Mouse (Mus musculus): ENCODE measurements around the gene Runx1. TPM values are rescaled to one million over a fixed set of nuclear protein-coding genes. Genes with fewer than 3 reads are reported as not detected.

The Runx1 gene
- 2.3 and 2.7 TPM in 2 replicates for polyA plus RNA-seq (2016; fragmentation: Nextera tagmentation; extraction: Ambion mirVana)

DNA sequence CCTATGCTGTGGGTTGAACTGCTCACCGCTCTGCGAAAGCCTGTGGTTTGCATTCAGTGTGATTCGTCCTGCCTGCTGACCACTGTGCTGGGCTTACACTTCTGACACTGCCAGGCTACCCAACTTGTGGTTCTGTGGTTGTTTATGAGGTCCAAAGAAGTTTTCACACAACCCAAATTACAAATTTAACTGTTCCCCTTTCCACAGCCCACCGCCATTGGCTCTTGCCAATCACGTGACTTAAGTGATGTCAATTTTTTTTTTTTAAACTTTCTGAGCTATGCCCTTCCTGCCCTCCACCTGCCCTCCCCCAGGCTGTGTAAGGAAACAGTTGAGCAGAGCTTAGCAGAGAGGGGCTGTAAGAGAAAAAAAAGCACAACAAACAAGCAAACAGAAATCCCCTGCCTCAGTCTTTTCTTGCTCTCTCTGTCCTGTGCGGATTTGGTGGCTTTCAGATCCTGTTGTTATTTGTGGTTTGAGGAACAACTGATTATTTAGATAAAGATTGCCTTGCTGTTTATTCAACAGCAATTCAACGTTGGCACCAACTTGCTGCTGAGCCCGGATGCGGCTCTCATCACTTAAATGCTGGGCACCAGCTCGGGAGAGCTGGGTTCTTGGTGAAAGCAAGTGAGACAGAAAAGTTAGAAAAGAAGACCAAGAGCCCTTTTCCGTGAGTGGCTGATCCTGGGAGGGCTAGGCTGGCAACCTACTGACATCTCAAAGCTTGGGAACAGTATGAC, at the start of gene Runx1:
Gene Runx1 (minus strand): TSS at position 242 of the 743 bp plus-strand sequence.
- WGBS, result 88% methylated on average over 11 of the region's 11 CpGs
- peaks cover 19% of the 10 kb centered on the region for H3K4me1 ChIP-seq
- H3K9ac ChIP-seq, result no peak within 1 kb of the TSS
- H3K36me3 ChIP-seq (replicated peaks), result no peaks in the 10 kb centered on the region
- no peak for ATAC-seq (ENCODE audit: low FRiP score)
- H3K9me3 ChIP-seq, result no peaks in the 10 kb centered on the region
- no peaks in the 10 kb centered on the region for H3K27me3 ChIP-seq
- no peak within 1 kb of the TSS for H3K4me3 ChIP-seq (replicated peaks)
- no peak within 1 kb of the TSS for H3K4me2 ChIP-seq
- no peak within 1 kb of the TSS for H3K27ac ChIP-seq

DNA sequence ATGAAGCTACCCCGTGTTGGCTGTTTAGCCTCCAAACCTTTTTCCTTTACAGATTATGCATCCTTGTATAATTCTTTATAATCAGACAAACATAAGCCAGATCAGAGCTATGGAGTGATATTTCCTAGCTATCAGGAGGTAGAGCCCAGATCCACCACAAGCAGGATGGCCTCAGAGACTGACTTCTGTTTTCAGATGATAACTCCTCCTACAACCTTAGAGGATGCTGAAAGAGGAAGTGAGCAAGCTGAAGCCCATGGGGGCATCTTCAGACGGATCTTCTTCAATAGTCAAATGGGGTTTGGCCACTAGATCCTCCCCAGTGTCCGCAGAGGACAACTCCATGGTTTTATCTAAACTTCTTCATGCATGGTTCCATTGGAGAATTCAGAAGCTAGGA, 48.1 kb upstream of the Runx1 start:
- WGBS, result 81% methylated on average over 3 of the region's 3 CpGs
- Histone ChIP-seq H3K9ac (no peak overlapping the region), H3K9me3 (0 out of 2 replicates have a peak, but pooled peaks cover 3% of the 10 kb centered on the region), H3K4me1 (no peaks in the 10 kb centered on the region), H3K27ac (no peak overlapping the region), H3K27me3 (no peaks in the 10 kb centered on the region), H3K4me2 (no peak overlapping the region), H3K4me3 (replicated peaks) (no peak overlapping the region), H3K36me3 (replicated peaks) (no peaks in the 10 kb centered on the region)
- ATAC-seq (ENCODE audit: low FRiP score), result no peak

DNA sequence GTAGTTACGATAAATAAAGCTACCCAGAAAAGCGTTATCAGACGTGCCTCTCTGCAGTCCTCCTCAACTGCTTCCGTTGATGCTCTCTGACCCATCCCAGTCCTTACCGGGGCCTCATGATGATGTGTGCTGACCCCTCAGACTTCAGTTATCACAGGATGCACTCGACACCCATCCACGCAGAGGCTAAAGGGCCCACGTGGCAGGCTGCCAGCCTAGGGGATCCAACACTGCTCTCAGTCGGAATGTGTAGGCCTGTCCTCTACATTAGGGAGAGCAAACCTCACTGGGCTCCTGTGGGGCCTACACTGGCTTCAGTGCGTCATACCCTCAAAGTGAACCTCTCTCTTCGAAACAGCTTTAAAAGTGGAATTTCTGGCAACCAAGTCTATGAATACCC, 45.8 kb upstream of the Runx1 start:
- Histone ChIP-seq H3K36me3 (replicated peaks) (no peaks in the 10 kb centered on the region), H3K27ac (no peak overlapping the region), H3K27me3 (no peaks in the 10 kb centered on the region), H3K4me1 (no peaks in the 10 kb centered on the region), H3K4me3 (replicated peaks) (no peak overlapping the region), H3K4me2 (no peak overlapping the region), H3K9ac (no peak overlapping the region), H3K9me3 (0 out of 2 replicates have a peak, but pooled peaks cover 8% of the 10 kb centered on the region)
- no peak for ATAC-seq (ENCODE audit: low FRiP score)
- WGBS, result 88% methylated on average over 11 of the region's 11 CpGs

DNA sequence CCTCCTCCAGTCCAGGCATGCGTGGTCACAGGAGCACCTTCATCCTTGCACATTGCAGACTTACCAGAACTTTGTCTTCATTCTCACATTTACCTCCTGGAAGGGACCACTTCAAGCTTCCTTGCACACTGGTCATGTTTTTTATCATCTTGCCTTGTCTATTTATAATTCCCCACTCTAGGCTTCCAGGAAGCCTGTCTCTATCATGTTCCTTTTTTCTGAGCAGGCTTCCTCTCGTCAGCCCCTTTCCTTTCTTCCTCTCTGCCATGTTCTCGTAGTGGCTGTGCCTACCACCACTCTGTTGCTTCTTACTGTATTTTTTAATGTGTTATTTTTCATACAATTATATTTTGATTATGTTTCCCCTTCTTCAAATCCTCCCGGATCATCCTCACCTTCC, 42.6 kb upstream of the Runx1 start:
- no peaks in the 10 kb centered on the region for H3K27me3 ChIP-seq
- 95% methylated on average over 4 of the region's 4 CpGs for WGBS
- H3K9ac ChIP-seq, result no peak overlapping the region
- no peak overlapping the region for H3K27ac ChIP-seq
- H3K36me3 ChIP-seq (replicated peaks), result no peaks in the 10 kb centered on the region
- H3K4me1 ChIP-seq, result no peaks in the 10 kb centered on the region
- ATAC-seq (ENCODE audit: low FRiP score), result no peak
- H3K4me2 ChIP-seq, result no peak overlapping the region
- H3K9me3 ChIP-seq, result 0 out of 2 replicates have a peak, but pooled peaks cover 5% of the 10 kb centered on the region
- H3K4me3 ChIP-seq (replicated peaks), result no peak overlapping the region

DNA sequence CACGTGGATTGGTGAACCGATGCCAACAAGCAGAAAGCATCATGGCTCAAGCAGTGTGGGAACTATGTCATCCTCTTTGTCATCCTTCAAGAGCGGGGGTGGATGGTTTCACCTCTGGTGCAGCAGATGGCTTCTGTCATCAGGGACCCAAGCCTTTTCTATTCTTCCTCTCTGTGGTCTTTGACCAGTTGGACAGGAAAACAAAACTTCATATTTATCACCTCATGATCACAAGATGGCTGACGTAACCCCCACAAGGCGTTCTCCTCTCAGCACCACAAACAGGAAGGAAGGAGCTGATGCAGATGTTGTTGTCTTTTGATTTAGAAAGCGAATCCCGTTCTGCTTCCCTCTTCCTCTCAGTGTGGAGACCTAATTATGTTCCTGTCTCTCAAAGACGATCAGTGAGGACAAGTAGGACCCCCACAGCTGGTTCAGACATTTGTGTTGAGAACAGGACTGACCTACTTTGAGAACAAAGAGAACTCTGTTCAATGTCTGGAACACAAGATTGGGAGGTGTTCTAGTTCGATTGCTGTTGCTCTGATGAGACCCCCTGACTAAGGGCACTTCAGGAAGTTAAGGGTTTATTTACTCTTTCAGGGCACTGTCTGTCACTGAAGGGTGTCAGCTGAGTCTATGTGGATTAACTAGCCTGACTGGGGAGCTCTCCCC, 41.4 kb upstream of the Runx1 start:
- 80% methylated on average over 9 of the region's 9 CpGs for WGBS
- no peaks in the 10 kb centered on the region for H3K4me1 ChIP-seq
- H3K36me3 ChIP-seq (replicated peaks), result no peaks in the 10 kb centered on the region
- no peaks in the 10 kb centered on the region for H3K27me3 ChIP-seq
- no peak overlapping the region for H3K27ac ChIP-seq
- 0 out of 2 replicates have a peak, but pooled peaks cover 5% of the 10 kb centered on the region for H3K9me3 ChIP-seq
- no peak overlapping the region for H3K9ac ChIP-seq
- H3K4me2 ChIP-seq, result no peak overlapping the region
- ATAC-seq (ENCODE audit: low FRiP score), result no peak
- no peak overlapping the region for H3K4me3 ChIP-seq (replicated peaks)

DNA sequence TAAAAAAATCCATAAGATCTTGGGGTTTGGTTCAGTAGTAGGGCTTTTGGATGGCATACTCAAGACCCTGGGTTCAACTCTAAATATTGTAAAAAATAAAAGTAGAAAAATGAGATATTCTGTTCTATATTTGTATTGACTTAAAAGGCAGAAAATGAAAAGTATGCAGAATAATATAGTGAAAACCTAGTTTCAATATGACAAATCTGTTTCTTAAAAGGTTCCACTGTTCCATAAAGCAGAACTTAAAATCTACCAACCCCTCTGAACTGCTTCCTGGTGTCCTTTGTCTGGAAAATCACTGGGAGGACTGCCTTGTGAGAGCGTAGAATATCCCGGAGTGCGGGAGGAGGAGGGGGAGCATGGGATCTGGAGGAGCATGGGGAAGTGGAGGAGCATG, 39.4 kb upstream of the Runx1 start:
- Histone ChIP-seq H3K36me3 (replicated peaks) (no peaks in the 10 kb centered on the region), H3K27ac (no peak overlapping the region), H3K4me1 (no peaks in the 10 kb centered on the region), H3K4me2 (no peak overlapping the region), H3K27me3 (no peaks in the 10 kb centered on the region), H3K9me3 (0 out of 2 replicates have a peak, but pooled peaks cover 5% of the 10 kb centered on the region), H3K9ac (no peak overlapping the region), H3K4me3 (replicated peaks) (no peak overlapping the region)
- WGBS, result 90% methylated on average over 3 of the region's 3 CpGs
- ATAC-seq (ENCODE audit: low FRiP score), result no peak

DNA sequence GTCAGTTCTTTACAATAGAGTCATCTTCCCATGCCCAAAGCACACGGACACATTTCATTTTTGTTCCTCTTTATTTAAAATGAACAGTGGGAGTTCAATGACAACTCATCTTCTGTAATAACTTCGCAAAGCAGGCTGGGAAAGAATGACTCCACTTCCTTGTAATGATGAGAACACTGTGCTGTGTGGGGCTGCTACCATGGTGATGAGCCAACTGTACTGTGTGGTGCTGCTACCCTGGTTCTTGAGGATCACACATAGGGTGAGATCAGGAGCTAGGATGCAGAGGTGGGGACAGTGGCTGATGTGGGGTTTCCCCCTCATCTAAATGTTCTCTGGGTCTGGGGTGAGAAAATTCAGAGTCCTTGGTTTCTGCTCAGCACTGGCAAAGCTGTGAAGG, 38.2 kb upstream of the Runx1 start:
- no peaks in the 10 kb centered on the region for H3K4me1 ChIP-seq
- WGBS, result 88% methylated on average over 2 of the region's 2 CpGs
- H3K27ac ChIP-seq, result no peak overlapping the region
- H3K4me2 ChIP-seq, result no peak overlapping the region
- no peak overlapping the region for H3K9ac ChIP-seq
- H3K9me3 ChIP-seq, result 0 out of 2 replicates have a peak, but pooled peaks cover 5% of the 10 kb centered on the region
- no peak overlapping the region for H3K4me3 ChIP-seq (replicated peaks)
- no peaks in the 10 kb centered on the region for H3K27me3 ChIP-seq
- no peaks in the 10 kb centered on the region for H3K36me3 ChIP-seq (replicated peaks)
- ATAC-seq (ENCODE audit: low FRiP score), result no peak

DNA sequence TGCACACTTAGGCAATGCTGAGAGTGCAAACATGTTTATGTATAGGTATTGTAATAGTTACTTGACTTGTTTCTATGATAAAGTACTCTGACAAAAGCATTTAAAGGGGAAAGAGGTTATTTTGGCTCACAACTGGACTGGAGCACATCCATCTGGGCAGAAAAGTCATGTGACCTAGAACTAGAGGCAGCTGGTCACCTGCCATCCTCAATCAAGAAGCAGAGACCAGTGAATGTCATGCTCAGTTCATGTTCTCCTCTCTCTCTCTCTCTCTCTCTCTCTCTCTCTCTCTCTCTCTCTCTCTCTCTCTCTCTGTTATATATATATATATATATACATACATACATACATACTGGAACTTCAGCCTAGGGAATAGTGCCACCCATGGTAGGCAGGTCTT, 37.2 kb upstream of the Runx1 start:
- H3K9ac ChIP-seq, result no peak overlapping the region
- H3K4me1 ChIP-seq, result no peaks in the 10 kb centered on the region
- no peaks in the 10 kb centered on the region for H3K27me3 ChIP-seq
- H3K9me3 ChIP-seq, result 0 out of 2 replicates have a peak, but pooled peaks cover 5% of the 10 kb centered on the region
- H3K4me2 ChIP-seq, result no peak overlapping the region
- no peaks in the 10 kb centered on the region for H3K36me3 ChIP-seq (replicated peaks)
- H3K27ac ChIP-seq, result no peak overlapping the region
- no peak for ATAC-seq (ENCODE audit: low FRiP score)
- no peak overlapping the region for H3K4me3 ChIP-seq (replicated peaks)

DNA sequence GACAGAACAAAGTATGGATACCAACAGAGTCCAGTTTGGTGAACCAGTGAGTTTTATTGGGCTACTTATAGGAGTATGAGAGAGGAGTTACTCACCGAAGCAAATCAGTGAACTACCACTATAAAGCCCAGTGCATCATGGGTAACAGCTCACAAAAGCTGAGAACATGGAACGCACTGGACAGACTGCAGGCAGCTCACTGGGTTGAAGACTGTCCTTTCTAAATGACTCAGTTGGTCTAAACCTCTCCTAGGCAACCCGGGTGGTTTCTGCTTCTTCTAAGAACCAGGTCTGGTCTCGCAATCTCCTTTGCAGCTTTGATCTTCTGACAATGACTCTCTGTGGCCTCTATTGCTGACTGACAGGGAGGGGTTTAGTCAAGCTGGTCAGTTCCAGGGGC, 36.5 kb upstream of the Runx1 start:
- Histone ChIP-seq H3K27ac (no peak overlapping the region), H3K4me1 (no peaks in the 10 kb centered on the region), H3K36me3 (replicated peaks) (no peaks in the 10 kb centered on the region), H3K4me2 (no peak overlapping the region), H3K9me3 (no peaks in the 10 kb centered on the region), H3K9ac (no peak overlapping the region), H3K4me3 (replicated peaks) (no peak overlapping the region), H3K27me3 (no peaks in the 10 kb centered on the region)
- WGBS, result 84% methylated on average over 4 of the region's 4 CpGs
- no peak for ATAC-seq (ENCODE audit: low FRiP score)

DNA sequence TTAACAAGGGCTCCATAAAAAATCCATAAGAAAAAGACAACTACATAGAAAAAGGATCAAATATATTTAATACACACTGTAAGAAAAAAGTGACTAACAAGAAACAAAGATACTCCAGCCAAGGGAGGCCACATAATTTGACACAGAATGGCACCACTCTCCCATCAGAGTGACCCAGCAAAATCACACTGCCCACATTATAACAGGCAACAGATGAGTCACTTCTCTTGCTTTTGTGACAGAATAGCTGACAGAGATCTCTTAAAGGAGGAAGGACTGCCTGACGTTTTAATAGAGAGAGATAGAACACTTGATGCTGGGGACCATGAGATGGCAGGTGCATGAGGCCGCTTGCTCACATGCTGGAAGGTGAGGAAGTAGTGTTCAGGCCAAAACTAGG, 35.6 kb upstream of the Runx1 start:
- 83% methylated on average over 2 of the region's 2 CpGs for WGBS
- ATAC-seq (ENCODE audit: low FRiP score), result no peak
- Histone ChIP-seq H3K4me1 (no peaks in the 10 kb centered on the region), H3K27me3 (no peaks in the 10 kb centered on the region), H3K9ac (no peak overlapping the region), H3K4me2 (no peak overlapping the region), H3K4me3 (replicated peaks) (no peak overlapping the region), H3K9me3 (no peaks in the 10 kb centered on the region), H3K27ac (no peak overlapping the region), H3K36me3 (replicated peaks) (no peaks in the 10 kb centered on the region)

DNA sequence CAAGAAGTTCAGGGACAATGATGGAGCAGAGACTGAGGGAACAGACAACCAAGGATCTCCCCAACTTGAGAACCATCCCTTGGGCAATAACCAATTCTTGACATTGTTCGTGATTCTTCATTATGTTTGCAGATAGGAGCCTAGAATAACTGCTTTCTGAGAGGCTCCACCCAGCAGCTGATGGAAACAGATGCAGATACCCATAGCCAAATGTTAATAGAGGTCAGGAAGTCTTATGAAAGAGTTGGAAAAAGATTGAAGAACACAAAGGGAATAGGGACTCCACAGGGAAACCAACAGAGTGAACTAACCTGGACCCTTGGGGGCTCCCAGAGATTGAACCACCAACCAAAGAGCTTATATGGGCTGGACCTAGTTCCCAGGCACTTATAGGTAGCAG, 34.7 kb upstream of the Runx1 start:
- Histone ChIP-seq H3K4me2 (no peak overlapping the region), H3K36me3 (replicated peaks) (no peaks in the 10 kb centered on the region), H3K9me3 (no peaks in the 10 kb centered on the region), H3K9ac (no peak overlapping the region), H3K4me3 (replicated peaks) (no peak overlapping the region), H3K4me1 (no peaks in the 10 kb centered on the region), H3K27me3 (no peaks in the 10 kb centered on the region), H3K27ac (no peak overlapping the region)
- no peak for ATAC-seq (ENCODE audit: low FRiP score)
- 83% methylated on average over 1 of the region's 1 CpGs for WGBS

DNA sequence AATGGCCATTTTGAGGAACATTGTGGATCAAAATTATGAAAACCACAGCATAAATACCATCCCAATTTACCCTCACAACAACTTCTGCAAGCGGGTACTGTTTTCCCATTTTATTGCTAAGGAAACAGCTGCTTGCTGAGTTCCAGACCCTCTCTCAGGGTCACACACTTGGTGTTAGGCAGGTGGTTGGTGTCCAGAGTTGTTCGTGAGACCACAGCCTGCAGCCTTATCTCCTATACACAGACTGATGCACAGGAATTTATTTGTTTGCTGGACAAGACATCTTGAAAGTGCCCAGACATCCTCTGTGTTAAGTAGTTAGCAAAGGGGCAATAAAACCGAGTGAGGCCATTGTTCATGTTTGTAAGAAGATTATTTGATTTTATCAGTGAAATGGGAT, 30.8 kb upstream of the Runx1 start:
- WGBS, result 82% methylated on average over 3 of the region's 3 CpGs

DNA sequence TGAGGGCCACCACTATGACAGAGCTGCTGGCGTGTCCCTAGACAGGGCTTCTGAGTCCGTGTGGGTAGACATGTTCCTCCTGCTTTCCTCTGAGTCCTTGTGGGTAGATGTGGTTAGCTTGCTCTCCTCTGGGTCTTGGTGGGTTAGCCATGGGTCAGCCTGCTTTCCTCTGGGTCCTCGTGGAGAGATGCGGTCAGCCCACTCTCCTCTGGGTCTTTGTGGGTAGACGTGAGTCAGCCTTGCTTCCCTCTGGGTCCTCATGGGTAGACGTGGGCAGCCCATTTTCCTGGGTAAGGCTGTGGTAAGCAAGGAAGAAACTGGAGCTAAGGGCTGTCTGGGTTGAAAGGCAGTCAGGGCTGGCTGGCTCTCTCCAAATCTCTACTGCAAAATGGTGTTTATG, 26.3 kb upstream of the Runx1 start:
- no peak overlapping the region for H3K9ac ChIP-seq
- WGBS, result 93% methylated on average over 6 of the region's 6 CpGs
- H3K9me3 ChIP-seq, result no peaks in the 10 kb centered on the region
- ATAC-seq (ENCODE audit: low FRiP score), result no peak
- no peaks in the 10 kb centered on the region for H3K27me3 ChIP-seq
- H3K4me1 ChIP-seq, result no peaks in the 10 kb centered on the region
- no peak overlapping the region for H3K4me2 ChIP-seq
- H3K4me3 ChIP-seq (replicated peaks), result no peak overlapping the region
- no peaks in the 10 kb centered on the region for H3K36me3 ChIP-seq (replicated peaks)
- H3K27ac ChIP-seq, result no peak overlapping the region

More for the DNA sequence above, 30.8 kb upstream of the Runx1 start:
- Histone ChIP-seq H3K4me1 (no peaks in the 10 kb centered on the region), H3K4me3 (replicated peaks) (no peak overlapping the region), H3K9ac (no peak overlapping the region), H3K27ac (no peak overlapping the region), H3K27me3 (no peaks in the 10 kb centered on the region), H3K36me3 (replicated peaks) (no peaks in the 10 kb centered on the region), H3K4me2 (no peak overlapping the region), H3K9me3 (no peaks in the 10 kb centered on the region)
- no peak for ATAC-seq (ENCODE audit: low FRiP score)

Measured in forebrain, embryonic 12.5 days (tissue).